Comparison of ENCODE assay signal across 11 mouse cellular contexts in the genomic region with DNA sequence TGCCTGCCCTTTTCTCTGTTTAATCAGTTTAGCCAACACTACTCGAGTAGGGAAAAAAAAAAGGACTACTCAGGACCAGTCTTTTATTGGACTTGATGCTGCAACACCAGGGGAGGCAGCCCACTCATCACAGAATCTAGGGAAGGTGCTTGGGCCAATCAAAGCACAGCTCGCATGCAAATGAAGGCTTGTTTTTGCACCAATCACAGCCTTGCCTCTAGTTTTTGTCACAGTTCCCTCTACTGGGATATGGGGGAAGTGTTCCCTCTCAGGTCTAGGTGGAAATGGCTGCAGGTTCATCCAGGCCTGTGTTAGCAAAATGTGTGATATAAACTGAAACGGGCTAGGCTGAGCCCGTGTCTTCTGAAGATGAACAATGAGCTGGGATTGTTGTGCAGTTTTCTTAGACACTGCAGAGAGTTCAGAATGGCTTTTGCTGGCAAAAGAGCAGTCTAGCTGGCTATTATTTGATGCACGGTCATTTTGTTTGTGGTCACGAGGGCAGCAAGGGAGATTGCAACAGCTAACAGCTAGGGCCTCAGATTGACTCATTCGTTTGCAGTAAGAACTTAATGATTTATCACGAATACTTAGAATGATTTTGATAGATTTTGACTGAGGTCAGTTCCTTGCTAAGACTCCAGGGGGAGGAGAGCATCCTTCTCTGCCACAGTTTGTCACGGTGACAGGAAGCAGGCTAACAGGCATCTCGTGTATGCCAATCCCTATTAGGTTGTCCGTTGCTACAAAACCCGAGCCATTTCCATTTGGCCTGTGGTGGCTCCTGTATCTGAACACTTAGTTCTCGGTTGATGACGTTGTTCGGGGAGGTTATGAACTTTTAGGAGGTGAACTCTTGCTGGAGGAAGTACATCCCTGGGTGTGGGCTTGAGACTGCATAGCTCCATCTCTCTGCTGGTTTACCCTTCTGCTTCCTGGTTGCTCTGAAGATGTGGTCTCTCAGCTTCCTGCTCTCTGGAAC.
A peak's percentile ranks its signal among the peaks of the same experiment; 100 is the strongest.
DNase-seq lines count a peak whose midpoint lies in the region; ATAC-seq lines count a peak whose summit lies in the region.
"Had no signal": no experiment of that assay in that cellular context is flagged by ENCODE, and none has a peak within 500 bp of the region (broad histone marks: within the 10 kb centered on the region; RNA-seq: fewer than 3 reads in every experiment).

No protein-coding gene starts in this region.

- H3K36me3 ChIP-seq in hindbrain, embryonic 15.5 days: no peaks in the 10 kb centered on the region
- 0 out of 2 replicates have a peak, but pooled peaks cover 3% of the 10 kb centered on the region for H3K36me3 ChIP-seq in hindbrain, embryonic 10.5 days
- no peaks in the 10 kb centered on the region for H3K36me3 ChIP-seq in lung, embryonic 15.5 days
- no peaks in the 10 kb centered on the region for H3K36me3 ChIP-seq in neural tube, embryonic 15.5 days
- H3K36me3 ChIP-seq: limb, embryonic 10.5 days had no signal

- H3K9ac ChIP-seq in hindbrain, embryonic 15.5 days: no peak overlapping the region
- no peak overlapping the region for H3K9ac ChIP-seq in lung, embryonic 15.5 days
- H3K9ac ChIP-seq in neural tube, embryonic 15.5 days (replicated peaks): no peak overlapping the region

- H3K4me2 ChIP-seq in hindbrain, embryonic 15.5 days: no peak overlapping the region
- no peak overlapping the region for H3K4me2 ChIP-seq in lung, embryonic 15.5 days
- H3K4me2 ChIP-seq in neural tube, embryonic 15.5 days: no peak overlapping the region

- H3K4me3 ChIP-seq in hindbrain, embryonic 15.5 days: no peak overlapping the region
- H3K4me3 ChIP-seq in hindbrain, embryonic 10.5 days: no peak overlapping the region
- H3K4me3 ChIP-seq in lung, embryonic 15.5 days: no peak overlapping the region
- H3K4me3 ChIP-seq in neural tube, embryonic 15.5 days (replicated peaks): no peak overlapping the region
- H3K4me3 ChIP-seq: limb, embryonic 10.5 days had no signal

- 78% methylated on average over 15 of the region's 15 CpGs for WGBS in hindbrain, embryonic 15.5 days
- 90% methylated on average over 15 of the region's 15 CpGs for WGBS in hindbrain, embryonic 10.5 days
- WGBS in lung, embryonic 15.5 days: 69% methylated on average over 15 of the region's 15 CpGs
- whole genome bisulfite sequencing in neural tube, embryonic 15.5 days: 84% methylated on average over 15 of the region's 15 CpGs

- no peak for DNase-seq in hindbrain, embryonic 10.5 days (ENCODE audit: low spot score)
- DNase-seq in ES-CJ7 (ENCODE audit: low read depth, low spot score) (peak; percentile 17), NIH3T3 (ENCODE audit: low read depth) (peak; percentile 9)
- DNase-seq in spleen, postnatal 10 days (ENCODE audit: low spot score in 2 of 2): no peak
- DNase-seq: cerebellum, adult 9-11 months; right cerebral cortex, postnatal 25 days had no signal

- no peaks in the 10 kb centered on the region for H3K9me3 ChIP-seq in hindbrain, embryonic 15.5 days
- H3K9me3 ChIP-seq in hindbrain, embryonic 10.5 days: no peaks in the 10 kb centered on the region
- H3K9me3 ChIP-seq in lung, embryonic 15.5 days: no peaks in the 10 kb centered on the region
- H3K9me3 ChIP-seq in neural tube, embryonic 15.5 days (replicated peaks): no peaks in the 10 kb centered on the region
- H3K9me3 ChIP-seq: limb, embryonic 10.5 days had no signal

- ATAC-seq in hindbrain, embryonic 15.5 days (ENCODE audit: low FRiP score, low read depth): peak; percentile 8; the same call in 1 of the 2 replicates
- no peak for ATAC-seq in lung, embryonic 15.5 days (ENCODE audit: borderline replicate concordance, extremely low read depth, low FRiP score, low TSS enrichment)
- ATAC-seq in neural tube, embryonic 15.5 days (ENCODE audit: low FRiP score): no peak
- ATAC-seq in megakaryocyte, adult 5-6 weeks (ENCODE audit: poor library complexity, severe bottlenecking): no peak

- H3K27ac ChIP-seq in hindbrain, embryonic 15.5 days (replicated peaks): peak overlapping the region; percentile 41; the same call in 1 of the 2 replicates
- H3K27ac ChIP-seq in hindbrain, embryonic 10.5 days: no peak overlapping the region
- H3K27ac ChIP-seq in lung, embryonic 15.5 days: peak overlapping the region; percentile 83; the same call in 1 of the 2 replicates
- no peak overlapping the region for H3K27ac ChIP-seq in neural tube, embryonic 15.5 days (replicated peaks)

- peaks cover 58% of the 10 kb centered on the region for H3K4me1 ChIP-seq in hindbrain, embryonic 15.5 days (replicated peaks)
- H3K4me1 ChIP-seq in hindbrain, embryonic 10.5 days (replicated peaks): peaks cover 42% of the 10 kb centered on the region
- H3K4me1 ChIP-seq in lung, embryonic 15.5 days: peaks cover 47% of the 10 kb centered on the region
- H3K4me1 ChIP-seq in neural tube, embryonic 15.5 days: peaks cover 54% of the 10 kb centered on the region

- no peaks in the 10 kb centered on the region for H3K27me3 ChIP-seq in hindbrain, embryonic 15.5 days
- H3K27me3 ChIP-seq in hindbrain, embryonic 10.5 days (ENCODE audit: insufficient read depth, poor library complexity, severe bottlenecking): no peaks in the 10 kb centered on the region
- no peaks in the 10 kb centered on the region for H3K27me3 ChIP-seq in lung, embryonic 15.5 days
- no peaks in the 10 kb centered on the region for H3K27me3 ChIP-seq in neural tube, embryonic 15.5 days (replicated peaks)

Comparison
In these comparisons a context has a peak if more than half of its experiments do, and no peak if none do; other contexts are left out.
1. H3K27ac ChIP-seq: peak in hindbrain, embryonic 15.5 days (single experiment) and lung, embryonic 15.5 days (single experiment); none in hindbrain, embryonic 10.5 days (single experiment) and neural tube, embryonic 15.5 days (single experiment).
2. DNase-seq: peak in ES-CJ7 (single experiment) and NIH3T3 (single experiment); none in hindbrain, embryonic 10.5 days (single experiment) and spleen, postnatal 10 days (0 of 2).